Mouse (Mus musculus) embryonic facial prominence, embryonic 11.5 days (tissue): ENCODE data around the gene Orai3. TPM values are rescaled to one million over a fixed set of nuclear protein-coding genes. Genes with fewer than 3 reads are reported as not detected.
A peak's percentile ranks its signal among the peaks of the same experiment; 100 is the strongest.

Source experiments
- ATAC-seq: fragments of 200-750 bp; cut with Nextera tagmentation; replicated peaks from 2 replicates; pipeline ENCODE4 v1.8.0; 2017; ENCODE audit warnings: low read depth; ENCODE audit not compliant: insufficient number of reproducible peaks, low FRiP score, low TSS enrichment
- DNase-seq: peaks from one replicate; pipeline ENCODE4 v3.0.0-alpha.2; 2015; ENCODE audit warnings: low spot score
- H3K27ac ChIP-seq: fragments of 300-500 bp; sonication (generic); replicated peaks from 2 replicates; pipeline ENCODE4 v1.5.1; 2014; ENCODE audit warnings: mild to moderate bottlenecking, low read depth, low read length, control low read depth
- H3K27me3 ChIP-seq: fragments of 300-500 bp; sonication (generic); 2 replicates; pipeline ENCODE4 v1.6.1; 2014; ENCODE audit warnings: mild to moderate bottlenecking, low read length, moderate library complexity, mixed read lengths; ENCODE audit not compliant: control insufficient read depth, insufficient read depth
- H3K36me3 ChIP-seq: fragments of 300-500 bp; sonication (generic); replicated peaks from 2 replicates; pipeline ENCODE4 v1.6.1; 2014; ENCODE audit warnings: low read depth, mild to moderate bottlenecking, low read length, moderate library complexity, mixed read lengths; ENCODE audit not compliant: control insufficient read depth, insufficient read depth
- H3K4me1 ChIP-seq: fragments of 300-500 bp; sonication (generic); 2 replicates; pipeline ENCODE4 v1.6.1; 2014; ENCODE audit warnings: low read length, mixed read lengths; ENCODE audit not compliant: control insufficient read depth, insufficient read depth
- H3K4me2 ChIP-seq: fragments of 300-500 bp; sonication (generic); 2 replicates; pipeline ENCODE4 v1.6.1; 2014; ENCODE audit warnings: low read depth, mild to moderate bottlenecking, control low read depth, low read length, moderate library complexity
- H3K4me3 ChIP-seq: fragments of 300-500 bp; sonication (generic); 2 replicates; pipeline ENCODE4 v1.5.1; 2014; ENCODE audit warnings: low read depth, low read length, control low read depth
- H3K9ac ChIP-seq: fragments of 300-500 bp; sonication (generic); replicated peaks from 2 replicates; pipeline ENCODE4 v1.6.1; 2014; ENCODE audit warnings: mild to moderate bottlenecking, control low read depth, low read length
- H3K9me3 ChIP-seq: fragments of 300-500 bp; sonication (generic); replicated peaks from 2 replicates; pipeline ENCODE4 v1.6.1; 2016; ENCODE audit warnings: mild to moderate bottlenecking, low read length, inconsistent platforms, mixed read lengths; ENCODE audit not compliant: control insufficient read depth
- WGBS: fragments of 180-500 bp; shearing (Covaris S2); extraction: QIAGEN DNeasy Blood & Tissue Kit; methylation state at CpG from one replicate; pipeline ENCODE4 v1.1.7; 2014; 5-methylcytosine and 5-hydroxymethylcytosine counted together
- polyA plus RNA-seq: library from polyadenylated mRNA; unstranded; fragments of >200 nt; fragmentation: Nextera tagmentation; extraction: Ambion mirVana; gene quantifications from 2 replicates; pipeline ENCODE4 v1.2.1, GENCODE M21; 2014

Gene Orai3
- polyA plus RNA-seq, 1 experiment from 2014 or later: 8.7 TPM

DNA sequence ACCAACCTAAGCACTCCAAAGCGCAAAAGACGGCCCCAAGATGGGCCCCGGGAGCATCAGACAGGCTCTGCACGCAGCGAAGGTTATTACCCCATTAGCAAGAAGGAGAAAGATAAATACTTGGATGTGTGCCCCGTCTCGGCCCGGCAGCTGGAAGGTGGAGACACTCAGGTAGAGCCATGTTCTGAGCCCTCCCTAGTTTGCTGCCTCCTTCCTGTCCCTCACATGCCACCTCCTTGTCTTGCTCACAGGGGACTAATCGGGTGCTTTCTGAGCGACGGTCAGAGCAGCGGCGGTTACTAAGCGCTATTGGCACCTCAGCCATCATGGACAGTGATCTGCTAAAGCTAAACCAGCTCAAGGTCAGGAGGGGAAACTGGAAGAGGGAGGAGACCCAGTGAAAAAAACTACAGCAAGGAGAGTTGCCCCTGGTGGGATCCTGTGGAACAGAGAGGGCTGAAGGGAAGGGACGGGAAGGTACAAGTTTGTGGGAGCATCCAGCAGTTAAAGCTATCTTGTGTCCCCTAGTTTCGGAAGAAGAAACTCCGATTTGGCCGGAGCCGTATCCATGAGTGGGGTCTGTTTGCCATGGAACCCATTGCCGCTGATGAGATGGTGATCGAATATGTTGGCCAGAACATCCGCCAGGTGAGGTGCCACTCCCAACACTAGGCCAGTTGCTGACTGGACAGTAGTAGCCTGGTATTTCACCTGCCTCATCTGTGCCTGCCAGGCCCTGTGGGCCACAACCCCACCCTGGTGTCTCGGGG, 27.6 kb downstream of the Orai3 start:
- DNase-seq: no peak
- Histone ChIP-seq H3K27me3 (no peaks in the 10 kb centered on the region), H3K4me3 (no peak overlapping the region), H3K4me2 (no peak overlapping the region), H3K36me3 (peaks cover 30% of the 10 kb centered on the region), H3K9ac (no peak overlapping the region), H3K9me3 (no peaks in the 10 kb centered on the region), H3K27ac (no peak overlapping the region), H3K4me1 (0 out of 2 replicates have a peak, but pooled peaks cover 5% of the 10 kb centered on the region)
- WGBS: 90% methylated on average over 23 of the region's 23 CpGs
- no peak for ATAC-seq

DNA sequence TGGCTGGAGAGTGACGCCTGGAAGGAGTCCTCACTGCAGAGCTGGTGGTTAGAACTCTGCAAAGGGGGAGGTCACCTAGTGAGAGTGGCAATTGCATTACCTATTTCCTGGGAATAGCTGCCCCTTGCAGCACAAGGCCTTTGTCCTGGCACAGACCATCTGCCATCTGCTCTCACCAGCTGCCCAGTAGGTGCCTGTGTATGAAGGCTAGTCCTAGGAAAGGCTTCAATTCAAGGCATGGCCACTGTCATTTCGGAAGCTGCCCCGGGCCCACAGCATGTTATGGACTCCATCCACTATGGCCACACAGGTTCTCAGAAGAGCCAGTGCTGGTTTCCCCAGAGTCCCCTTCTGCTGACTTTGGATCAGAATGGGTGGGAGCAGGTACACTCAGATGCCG, 29.0 kb downstream of the Orai3 start:
- no peaks in the 10 kb centered on the region for H3K9me3 ChIP-seq
- no peak for ATAC-seq
- no peak for DNase-seq
- WGBS: 89% methylated on average over 4 of the region's 4 CpGs
- H3K4me1 ChIP-seq: 0 out of 2 replicates have a peak, but pooled peaks cover 5% of the 10 kb centered on the region
- H3K4me3 ChIP-seq: no peak overlapping the region
- no peak overlapping the region for H3K4me2 ChIP-seq
- no peak overlapping the region for H3K9ac ChIP-seq
- no peak overlapping the region for H3K27ac ChIP-seq
- no peaks in the 10 kb centered on the region for H3K27me3 ChIP-seq
- peaks cover 32% of the 10 kb centered on the region for H3K36me3 ChIP-seq

GRCm38 (mm10) chr7:127799211-127799610, 29.6 kb downstream of the Orai3 start:
- H3K9me3 ChIP-seq: no peaks in the 10 kb centered on the region
- H3K27me3 ChIP-seq: no peaks in the 10 kb centered on the region
- H3K4me3 ChIP-seq: no peak overlapping the region
- peaks cover 32% of the 10 kb centered on the region for H3K36me3 ChIP-seq
- ATAC-seq (no peak), DNase-seq (no peak)
- H3K27ac ChIP-seq: no peak overlapping the region
- H3K4me1 ChIP-seq: 0 out of 2 replicates have a peak, but pooled peaks cover 5% of the 10 kb centered on the region
- whole genome bisulfite sequencing: 91% methylated on average over 13 of the region's 13 CpGs
- no peak overlapping the region for H3K9ac ChIP-seq
- no peak overlapping the region for H3K4me2 ChIP-seq

- Histone ChIP-seq H3K4me3 (no peak overlapping the region), H3K27me3 (no peaks in the 10 kb centered on the region), H3K9ac (no peak overlapping the region), H3K27ac (no peak overlapping the region), H3K36me3 (peaks cover 32% of the 10 kb centered on the region), H3K9me3 (no peaks in the 10 kb centered on the region), H3K4me1 (0 out of 2 replicates have a peak, but pooled peaks cover 5% of the 10 kb centered on the region), H3K4me2 (no peak overlapping the region)
- whole genome bisulfite sequencing: 85% methylated on average over 1 of the region's 1 CpGs
- ATAC-seq (no peak), DNase-seq (no peak)
These were observed 30.1 kb downstream of the Orai3 start for GRCm38 (mm10) chr7:127799738-127800137.

GRCm38 (mm10) chr7:127800435-127801009, 30.9 kb downstream of the Orai3 start, which contains the start of gene Hsd3b7:
Hsd3b7 (plus strand) TSS chr7:127800604.
- H3K36me3 ChIP-seq: peaks cover 30% of the 10 kb centered on the region

DNA sequence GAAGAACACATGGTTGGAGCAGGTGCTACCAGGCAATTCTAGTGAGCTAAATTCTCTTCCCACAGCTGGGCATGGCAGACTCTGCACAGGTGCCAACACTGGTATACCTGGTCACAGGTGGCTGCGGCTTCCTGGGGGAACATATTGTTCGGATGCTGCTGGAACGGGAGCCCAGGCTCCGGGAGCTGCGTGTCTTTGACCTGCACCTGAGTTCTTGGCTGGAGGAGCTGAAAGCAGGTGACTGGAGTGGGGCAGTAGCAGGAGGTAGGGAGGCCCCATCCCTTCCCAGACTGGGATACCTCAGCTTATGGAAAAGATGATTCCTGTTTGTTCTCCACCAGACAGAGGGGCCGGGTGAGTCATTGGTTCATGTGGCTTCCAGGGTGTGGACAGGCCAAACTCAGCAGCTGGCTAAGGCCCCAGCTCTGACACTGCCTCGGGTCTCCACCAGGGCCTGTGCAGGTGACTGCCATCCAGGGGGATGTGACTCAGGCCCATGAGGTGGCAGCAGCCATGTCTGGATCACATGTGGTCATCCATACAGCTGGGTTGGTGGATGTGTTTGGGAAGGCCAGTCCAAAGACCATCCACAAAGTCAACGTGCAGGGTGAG, 31.5 kb downstream of the Orai3 start:
- no peaks in the 10 kb centered on the region for H3K9me3 ChIP-seq
- H3K4me3 ChIP-seq: no peak overlapping the region
- DNase-seq (no peak), ATAC-seq (peak; percentile 12; the same call in 1 of the 2 replicates)
- H3K4me2 ChIP-seq: no peak overlapping the region
- no peak overlapping the region; the same call in 1 of the 2 replicates for H3K9ac ChIP-seq
- 86% methylated on average over 8 of the region's 8 CpGs for WGBS
- 0 out of 2 replicates have a peak, but pooled peaks cover 5% of the 10 kb centered on the region for H3K4me1 ChIP-seq
- H3K27ac ChIP-seq: no peak overlapping the region
- no peaks in the 10 kb centered on the region for H3K27me3 ChIP-seq
- H3K36me3 ChIP-seq: peaks cover 26% of the 10 kb centered on the region

More at GRCm38 (mm10) chr7:127800435-127801009, 30.9 kb downstream of the Orai3 start, which contains the start of gene Hsd3b7:
- H3K4me1 ChIP-seq: 0 out of 2 replicates have a peak, but pooled peaks cover 5% of the 10 kb centered on the region
- no peaks in the 10 kb centered on the region for H3K27me3 ChIP-seq
- DNase-seq (peak; percentile 94), ATAC-seq (peak; percentile 81)
- WGBS: 25% methylated on average over 6 of the region's 6 CpGs
- peak within 1 kb of the TSS; percentile 28; the same call in 1 of the 2 replicates for H3K9ac ChIP-seq
- 0 out of 2 replicates have a peak within 1 kb of the TSS, but pooled peaks have one; percentile 10 for H3K4me3 ChIP-seq
- H3K27ac ChIP-seq: no peak within 1 kb of the TSS
- H3K4me2 ChIP-seq: no peak within 1 kb of the TSS
- H3K9me3 ChIP-seq: no peaks in the 10 kb centered on the region

GRCm38 (mm10) chr7:127802313-127802712, 32.7 kb downstream of the Orai3 start:
- ATAC-seq: no peak
- no peak overlapping the region for H3K4me3 ChIP-seq
- WGBS: 91% methylated on average over 17 of the region's 17 CpGs
- no peak overlapping the region for H3K9ac ChIP-seq
- no peak for DNase-seq
- H3K36me3 ChIP-seq: peaks cover 23% of the 10 kb centered on the region
- H3K9me3 ChIP-seq: no peaks in the 10 kb centered on the region
- H3K27ac ChIP-seq: no peak overlapping the region
- no peak overlapping the region for H3K4me2 ChIP-seq
- H3K4me1 ChIP-seq: 0 out of 2 replicates have a peak, but pooled peaks cover 5% of the 10 kb centered on the region
- H3K27me3 ChIP-seq: no peaks in the 10 kb centered on the region
